Mouse (Mus musculus): ENCODE measurements around the gene Vps13d. TPM values are rescaled to one million over a fixed set of nuclear protein-coding genes. Genes with fewer than 3 reads are reported as not detected.
"Not testable (repeated sequence)": the region's sequence is repeated elsewhere in the genome, so short reads cannot be mapped to it uniquely, and the experiment has no call there.

Vps13d gene
- polyA plus RNA-seq, 1 experiment from 2014 or later, result 8.5 TPM

GRCm38 (mm10) chr4:145188561-145188960 is 6.2 kb downstream of the Vps13d start:
- peaks cover 30% of the 10 kb centered on the region; the same call in 1 of the 2 replicates for H3K36me3 ChIP-seq (ENCODE audit: insufficient read depth)
- no peak for ATAC-seq (ENCODE audit: insufficient read depth)

DNA sequence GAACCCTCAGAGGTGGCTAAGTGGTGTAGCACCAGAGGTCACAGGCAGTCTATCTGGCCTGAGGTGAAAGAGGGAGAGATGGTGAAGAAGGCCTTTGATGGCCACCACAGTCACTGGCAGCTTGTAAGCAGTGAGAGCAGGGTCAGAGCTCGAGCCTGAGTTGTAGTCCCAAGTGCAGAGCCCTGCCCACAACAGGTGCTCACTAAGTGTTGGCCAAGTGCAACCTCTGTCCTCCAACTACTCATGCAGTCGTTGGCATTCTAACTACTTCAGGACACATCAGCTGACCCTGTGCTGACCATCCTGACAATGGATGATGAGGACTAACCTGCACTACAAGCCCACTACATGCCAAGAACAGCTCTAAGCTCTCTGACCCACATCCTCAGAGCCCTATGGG is 7.2 kb downstream of the Vps13d start:
- DNase-seq (no peak), ATAC-seq (ENCODE audit: insufficient read depth) (no peak)
- peaks cover 30% of the 10 kb centered on the region; the same call in 1 of the 2 replicates for H3K36me3 ChIP-seq (ENCODE audit: insufficient read depth)
- no peak for TF ChIP-seq CTCF (IDR thresholded peaks at IDR 0.05; ENCODE audit: low read depth)
- no peak overlapping the region for H3K9ac ChIP-seq
- no peaks in the 10 kb centered on the region for H3K4me1 ChIP-seq (ENCODE audit: insufficient read depth)
- no peaks in the 10 kb centered on the region for H3K27me3 ChIP-seq (ENCODE audit: insufficient read depth, low read length)
- no peak overlapping the region for H3K27ac ChIP-seq (ENCODE audit: low read depth)
- WGBS, result 67% methylated on average over 2 of the region's 2 CpGs
- no peaks in the 10 kb centered on the region for H3K9me3 ChIP-seq (ENCODE audit: low read depth, low read length)
- H3K4me3 ChIP-seq (ENCODE audit: low read depth, low read length), result no peak overlapping the region
- H3K4me2 ChIP-seq, result no peak overlapping the region

More at GRCm38 (mm10) chr4:145188561-145188960, 6.2 kb downstream of the Vps13d start:
- DNase-seq, result no peak
- TF ChIP-seq CTCF (IDR thresholded peaks at IDR 0.05; ENCODE audit: low read depth), result no peak
- no peak overlapping the region for H3K9ac ChIP-seq
- H3K4me2 ChIP-seq, result no peak overlapping the region
- no peak overlapping the region for H3K27ac ChIP-seq (ENCODE audit: low read depth)
- no peak overlapping the region for H3K4me3 ChIP-seq (ENCODE audit: low read depth, low read length)
- H3K27me3 ChIP-seq (ENCODE audit: insufficient read depth, low read length), result no peaks in the 10 kb centered on the region
- peaks cover 3% of the 10 kb centered on the region for H3K4me1 ChIP-seq (ENCODE audit: insufficient read depth)
- H3K9me3 ChIP-seq (ENCODE audit: low read depth, low read length), result no peaks in the 10 kb centered on the region

GRCm38 (mm10) chr4:145178918-145179549 is 15.8 kb downstream of the Vps13d start:
- no peak for DNase-seq
- Histone ChIP-seq H3K27ac (ENCODE audit: low read depth) (no peak overlapping the region), H3K4me3 (ENCODE audit: low read depth, low read length) (no peak overlapping the region), H3K4me1 (ENCODE audit: insufficient read depth) (no peaks in the 10 kb centered on the region), H3K4me2 (no peak overlapping the region), H3K9me3 (ENCODE audit: low read depth, low read length) (no peaks in the 10 kb centered on the region), H3K27me3 (ENCODE audit: insufficient read depth, low read length) (no peaks in the 10 kb centered on the region), H3K9ac (no peak overlapping the region), H3K36me3 (ENCODE audit: insufficient read depth) (peaks cover 31% of the 10 kb centered on the region)
- TF ChIP-seq CTCF (IDR thresholded peaks at IDR 0.05; ENCODE audit: low read depth), result no peak
- no peak for ATAC-seq (ENCODE audit: insufficient read depth)
- WGBS, result 95% methylated on average over 5 of the region's 5 CpGs

GRCm38 (mm10) chr4:145165542-145165941 is 29.3 kb downstream of the Vps13d start:
- not testable (repeated sequence) for H3K4me1 ChIP-seq (ENCODE audit: insufficient read depth); H3K4me2 ChIP-seq; H3K9ac ChIP-seq; DNase-seq; H3K4me3 ChIP-seq (ENCODE audit: low read depth, low read length); ATAC-seq (ENCODE audit: insufficient read depth); H3K27me3 ChIP-seq (ENCODE audit: insufficient read depth, low read length); H3K9me3 ChIP-seq (ENCODE audit: low read depth, low read length); H3K27ac ChIP-seq (ENCODE audit: low read depth)
- WGBS, result 92% methylated on average over 3 of the region's 3 CpGs
- peaks cover 74% of the 10 kb centered on the region for H3K36me3 ChIP-seq (ENCODE audit: insufficient read depth)

DNA sequence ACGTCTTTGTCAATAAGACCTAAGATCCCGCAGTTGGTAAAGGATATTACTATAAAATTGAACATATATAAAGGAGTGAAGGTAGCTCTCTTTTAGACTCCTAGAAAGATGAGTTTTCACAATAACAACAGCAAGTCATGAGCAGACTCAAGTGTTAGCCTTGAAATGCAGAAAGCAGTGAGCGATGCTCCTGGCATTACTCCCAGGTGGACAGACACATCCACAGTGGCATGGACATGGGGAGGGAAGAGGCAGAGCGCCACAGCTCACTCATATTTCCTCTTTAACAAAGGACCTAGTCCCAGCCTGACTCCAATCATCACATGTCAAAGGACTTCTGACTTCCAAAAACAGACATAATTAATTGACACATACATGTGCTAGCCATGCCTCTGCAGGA is 30.7 kb downstream of the Vps13d start:
- no peak for ATAC-seq (ENCODE audit: insufficient read depth)
- Histone ChIP-seq H3K4me2 (no peak overlapping the region), H3K27me3 (ENCODE audit: insufficient read depth, low read length) (no peaks in the 10 kb centered on the region), H3K27ac (ENCODE audit: low read depth) (no peak overlapping the region), H3K9me3 (ENCODE audit: low read depth, low read length) (no peaks in the 10 kb centered on the region), H3K4me3 (ENCODE audit: low read depth, low read length) (no peak overlapping the region), H3K4me1 (ENCODE audit: insufficient read depth) (no peaks in the 10 kb centered on the region), H3K9ac (no peak overlapping the region), H3K36me3 (ENCODE audit: insufficient read depth) (peaks cover 76% of the 10 kb centered on the region)
- DNase-seq, result no peak
- no peak for TF ChIP-seq CTCF (IDR thresholded peaks at IDR 0.05; ENCODE audit: low read depth)
- WGBS, result 95% methylated on average over 4 of the region's 4 CpGs

DNA sequence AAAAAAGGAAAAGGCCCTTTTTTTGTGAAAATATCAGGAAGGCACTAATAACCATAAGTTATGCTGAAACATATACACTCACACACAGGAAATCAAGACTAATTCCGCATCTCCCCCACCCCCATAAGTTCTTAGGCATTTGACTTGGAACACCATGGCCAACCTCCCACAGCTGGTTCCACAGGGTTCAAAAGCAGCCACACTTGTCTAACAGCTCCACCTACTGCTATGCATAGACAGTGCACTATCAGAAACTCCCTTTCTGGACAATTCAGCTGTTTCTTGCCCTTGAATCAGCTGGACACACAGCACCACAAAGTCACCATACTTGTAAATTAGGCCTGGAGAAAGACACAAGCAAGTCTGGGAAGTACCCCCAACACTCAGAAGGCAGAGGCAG is 33.6 kb downstream of the Vps13d start:
- Histone ChIP-seq H3K4me1 (ENCODE audit: insufficient read depth) (no peaks in the 10 kb centered on the region), H3K27ac (ENCODE audit: low read depth) (no peak overlapping the region), H3K4me3 (ENCODE audit: low read depth, low read length) (no peak overlapping the region), H3K36me3 (ENCODE audit: insufficient read depth) (peaks cover 77% of the 10 kb centered on the region), H3K27me3 (ENCODE audit: insufficient read depth, low read length) (no peaks in the 10 kb centered on the region), H3K9ac (no peak overlapping the region), H3K9me3 (ENCODE audit: low read depth, low read length) (no peaks in the 10 kb centered on the region), H3K4me2 (no peak overlapping the region)
- WGBS, result 48% methylated on average over 1 of the region's 1 CpGs
- ATAC-seq (ENCODE audit: insufficient read depth) (peak; percentile 47; the same call in 1 of the 2 replicates), DNase-seq (peak; percentile 50)
- peak; percentile 66 for TF ChIP-seq CTCF (IDR thresholded peaks at IDR 0.05; ENCODE audit: low read depth)

DNA sequence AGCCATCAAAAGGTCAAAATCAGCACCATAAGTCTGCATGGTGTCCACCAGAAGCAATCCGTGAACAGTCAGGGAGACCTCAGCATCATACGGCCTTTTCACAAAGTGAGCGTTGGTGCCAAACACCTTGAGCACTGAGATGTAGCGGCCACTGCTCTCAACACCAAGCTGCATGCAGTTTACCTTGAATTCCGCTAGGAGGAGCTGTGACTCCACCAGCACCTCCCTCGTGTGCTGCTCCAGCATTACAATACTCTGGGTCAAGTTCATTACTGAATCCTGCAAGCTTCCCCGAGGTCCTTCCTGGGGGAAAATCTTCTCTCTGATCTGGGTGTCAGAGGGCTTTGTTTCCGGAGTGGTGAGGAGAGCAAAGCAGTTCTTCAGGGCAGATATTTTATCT is 38.8 kb downstream of the Vps13d start:
- H3K9me3 ChIP-seq (ENCODE audit: low read depth, low read length), result no peaks in the 10 kb centered on the region
- DNase-seq (peak; percentile 78), ATAC-seq (ENCODE audit: insufficient read depth) (peak; percentile 68; the same call in 1 of the 2 replicates)
- TF ChIP-seq CTCF (IDR thresholded peaks at IDR 0.05; ENCODE audit: low read depth), result peak; percentile 93
- H3K36me3 ChIP-seq (ENCODE audit: insufficient read depth), result peaks cover 75% of the 10 kb centered on the region
- no peak overlapping the region for H3K4me2 ChIP-seq
- H3K27ac ChIP-seq (ENCODE audit: low read depth), result no peak overlapping the region
- no peak overlapping the region for H3K4me3 ChIP-seq (ENCODE audit: low read depth, low read length)
- WGBS, result 42% methylated on average over 8 of the region's 8 CpGs
- H3K4me1 ChIP-seq (ENCODE audit: insufficient read depth), result no peaks in the 10 kb centered on the region
- H3K9ac ChIP-seq, result no peak overlapping the region
- H3K27me3 ChIP-seq (ENCODE audit: insufficient read depth, low read length), result no peaks in the 10 kb centered on the region
